In genomic region chr5:121266741-121267382, GRCm38 (mm10) we compare ENCODE assay signal across 8 mouse cellular contexts. TPM values are rescaled to one million over a fixed set of nuclear protein-coding genes. Genes with fewer than 3 reads are reported as not detected.
DNase-seq lines count a peak whose midpoint lies in the region; ATAC-seq and TF ChIP-seq lines count a peak whose summit lies in the region.

No protein-coding gene starts in this region.

- H3K4me1 ChIP-seq in heart, embryonic 11.5 days (ENCODE audit: control insufficient read depth, insufficient read depth, low read length): no peaks in the 10 kb centered on the region
- no peaks in the 10 kb centered on the region for H3K4me1 ChIP-seq in bone marrow macrophage, adult 2 months (ENCODE audit: control insufficient read depth, insufficient read depth, low read length)
- no peaks in the 10 kb centered on the region for H3K4me1 ChIP-seq in lung, embryonic 14.5 days (ENCODE audit: insufficient read depth)

- no peak for ATAC-seq in heart, embryonic 11.5 days (replicated peaks; ENCODE audit: insufficient number of reproducible peaks, low FRiP score, low TSS enrichment)
- ATAC-seq in erythroid progenitor cell, adult 5-6 weeks (replicated peaks; ENCODE audit: low FRiP score, poor library complexity, severe bottlenecking): peak; percentile 78
- no peak for ATAC-seq in lung, embryonic 14.5 days (ENCODE audit: insufficient read depth)

- H3K36me3 ChIP-seq in heart, embryonic 11.5 days (ENCODE audit: control insufficient read depth, insufficient read depth, low read length): peaks cover 9% of the 10 kb centered on the region; the same call in 1 of the 2 replicates
- peaks cover 57% of the 10 kb centered on the region for H3K36me3 ChIP-seq in lung, embryonic 14.5 days (ENCODE audit: insufficient read depth)

- H3K27ac ChIP-seq in heart, embryonic 11.5 days (ENCODE audit: low read depth, low read length): no peak overlapping the region
- no peak overlapping the region for H3K27ac ChIP-seq in bone marrow macrophage, adult 2 months (ENCODE audit: insufficient read depth, low read depth, low read length)
- H3K27ac ChIP-seq in lung, embryonic 14.5 days (ENCODE audit: low read depth): no peak overlapping the region

- TF ChIP-seq CTCF in bone marrow macrophage, adult 2 months (IDR thresholded peaks at IDR 0.05; ENCODE audit: low read depth, low read length): peak; percentile 57
- TF ChIP-seq CTCF in lung, embryonic 14.5 days (IDR thresholded peaks at IDR 0.05; ENCODE audit: low read depth): peak; percentile 64

- 81% methylated on average over 7 of the region's 7 CpGs for WGBS in heart, embryonic 11.5 days (ENCODE audit: insufficient replicate concordance)
- 82% methylated on average over 7 of the region's 7 CpGs for WGBS in lung, embryonic 14.5 days

- peak; percentile 9 to 52 for DNase-seq in heart, adult 18-20 months
- DNase-seq in CD4-positive helper T cell, adult 2 months (ENCODE audit: low read depth, low spot score): peak; percentile 61
- DNase-seq in kidney, postnatal 25 days: peak; percentile 64 to 66
- DNase-seq in lung, embryonic 14.5 days: peak; percentile 66
- peak; percentile 40 to 44 for DNase-seq in spleen, postnatal 36 days (ENCODE audit: low spot score in 2 of 2)

- no peaks in the 10 kb centered on the region for H3K27me3 ChIP-seq in heart, embryonic 11.5 days (ENCODE audit: control insufficient read depth, insufficient read depth, low read length)
- no peaks in the 10 kb centered on the region for H3K27me3 ChIP-seq in lung, embryonic 14.5 days (ENCODE audit: insufficient read depth, low read length)

- no peak overlapping the region for H3K4me2 ChIP-seq in heart, embryonic 11.5 days
- H3K4me2 ChIP-seq in lung, embryonic 14.5 days: no peak overlapping the region

- H3K9ac ChIP-seq in heart, embryonic 11.5 days (ENCODE audit: low read depth, low read length): no peak overlapping the region
- no peak overlapping the region for H3K9ac ChIP-seq in lung, embryonic 14.5 days

- no peak for TF ChIP-seq POLR2A in bone marrow macrophage, adult 2 months (IDR thresholded peaks at IDR 0.05; ENCODE audit: borderline replicate concordance, low read depth, low read length)

- no peak overlapping the region for H3K4me3 ChIP-seq in heart, embryonic 11.5 days (ENCODE audit: low read depth, low read length)
- H3K4me3 ChIP-seq in bone marrow macrophage, adult 2 months (ENCODE audit: insufficient read depth, low read length): no peak overlapping the region
- no peak overlapping the region for H3K4me3 ChIP-seq in lung, embryonic 14.5 days (ENCODE audit: low read depth, low read length)

- H3K9me3 ChIP-seq in heart, embryonic 11.5 days (replicated peaks; ENCODE audit: control insufficient read depth, low read length): no peaks in the 10 kb centered on the region
- no peaks in the 10 kb centered on the region for H3K9me3 ChIP-seq in lung, embryonic 14.5 days (ENCODE audit: low read depth, low read length)

RNA-seq across cellular contexts. Expression of gene Hectd4, which starts 46.8 kb away (rescaled TPM):
- 10 to 100 TPM; 23.2 to 23.4 TPM for total RNA-seq in heart, adult 18-20 months (2021)
- 5.3 and 7.3 TPM in 2 replicates for polyA plus RNA-seq in heart, embryonic 11.5 days (2014; fragmentation: Nextera tagmentation; extraction: Ambion mirVana)
- 11.5 and 11.7 TPM in 2 replicates for polyA plus RNA-seq in bone marrow macrophage, adult 2 months (2012; ENCODE audit: insufficient read depth, insufficient read length, missing spikeins)
- 214 and 233 TPM in 2 replicates for total RNA-seq in erythroid progenitor cell, adult 5-6 weeks (2015; ENCODE audit: low replicate concordance)
- total RNA-seq in erythroid progenitor cell, adult 5-6 weeks (2017; ENCODE audit: low replicate concordance): 286 and 356 TPM in 2 replicates
- 6.8 and 7.1 TPM in 2 replicates for polyA plus RNA-seq in lung, embryonic 14.5 days (2014; fragmentation: Nextera tagmentation; extraction: Ambion mirVana)
